Mouse (Mus musculus): ENCODE measurements at regions not wholly inside any gene's neighbourhood (a gene's known extent, or its start where the extent isn't known, plus 50 kb on each side); places are given as distances from the start of the nearest gene placed in this dataset.

GRCm38 (mm10) chr6:148543047-148543446 is 98.9 kb upstream of the Tmtc1 start:
- DNase-seq (ENCODE audit: low spot score in 2 of 2): no peak

DNA sequence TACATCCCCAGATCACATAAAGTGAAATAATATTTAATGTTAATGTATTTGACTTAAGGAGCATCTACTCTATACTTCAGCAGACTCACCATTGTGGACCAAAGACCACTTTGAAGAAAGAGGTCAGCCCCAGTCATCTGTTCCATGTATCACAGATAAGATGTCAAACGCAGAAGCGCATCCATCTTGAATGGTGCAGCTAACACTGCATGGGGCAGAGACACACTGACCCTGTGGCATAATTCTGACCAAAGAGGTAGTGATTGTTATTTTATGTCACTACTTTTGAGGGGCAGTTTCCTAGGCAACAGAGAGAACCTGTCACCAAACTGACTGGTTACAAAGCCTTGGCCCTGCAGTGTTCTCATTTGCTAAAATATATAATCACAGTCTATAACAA is 97.8 kb upstream of the Tmtc1 start:
- no peak for DNase-seq (ENCODE audit: low spot score in 2 of 2)

DNA sequence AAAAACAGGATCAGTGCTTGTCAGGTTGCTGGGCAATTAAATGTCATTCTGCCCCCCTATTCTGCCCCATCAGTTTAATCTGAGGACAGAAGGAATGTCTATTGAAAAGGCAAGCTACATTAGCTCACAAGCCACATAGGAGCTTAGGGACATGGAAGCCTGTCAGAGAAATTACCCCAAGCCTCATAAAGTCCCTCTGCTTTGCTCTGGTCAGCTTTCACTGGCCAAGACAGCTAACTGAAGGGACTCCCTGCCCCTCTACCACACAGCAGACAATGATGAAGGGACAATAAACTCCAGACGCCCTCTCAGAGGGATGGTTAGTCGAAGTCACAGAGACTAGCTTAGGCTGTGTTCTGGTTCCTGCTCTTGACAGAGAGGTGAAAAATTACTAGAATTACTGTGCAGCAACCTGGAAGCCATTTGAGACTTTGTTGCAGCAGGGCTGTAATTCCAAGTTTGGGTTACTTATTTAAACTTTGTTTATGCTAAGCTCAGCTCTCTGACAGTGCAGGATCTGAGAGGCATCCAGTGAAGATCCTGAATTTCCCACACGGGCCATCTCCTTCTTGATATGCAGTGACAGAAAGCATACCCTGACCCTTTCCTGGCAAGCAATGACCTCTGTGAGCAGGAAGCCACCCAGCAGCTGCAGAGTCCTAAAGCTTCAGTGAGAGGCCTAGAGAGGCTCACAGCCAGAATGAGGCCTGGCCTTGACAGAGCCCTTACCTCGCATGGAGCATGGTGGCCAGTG is 95.2 kb upstream of the Tmtc1 start:
- no peak for DNase-seq (ENCODE audit: low spot score in 2 of 2)

GRCm38 (mm10) chr6:148534364-148534763 is 90.2 kb upstream of the Tmtc1 start:
- DNase-seq (ENCODE audit: low spot score in 2 of 2): no peak

- DNase-seq (ENCODE audit: low spot score in 2 of 2): no peak
Measured at GRCm38 (mm10) chr6:148531068-148531467, 86.9 kb upstream of the Tmtc1 start.

DNA sequence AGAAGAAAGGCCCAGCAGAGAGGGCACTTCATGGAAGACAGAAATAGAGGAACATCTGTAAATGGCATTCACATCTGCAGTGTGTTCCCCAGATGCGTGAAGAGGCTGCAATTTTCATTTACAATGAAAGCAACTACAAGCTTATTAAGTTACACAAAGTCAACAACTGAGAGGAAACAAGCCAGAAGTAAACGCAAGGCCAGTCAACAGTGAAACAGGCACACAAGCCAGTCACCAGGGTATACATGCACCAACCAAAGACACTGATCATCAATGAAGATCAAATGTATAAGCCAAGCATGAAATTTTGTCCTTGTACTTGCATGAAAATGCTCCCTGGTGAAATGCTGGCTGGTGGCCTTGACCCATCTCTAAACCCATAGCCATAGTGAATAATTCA is 84.4 kb upstream of the Tmtc1 start:
- no peak for DNase-seq (ENCODE audit: low spot score in 2 of 2)

DNA sequence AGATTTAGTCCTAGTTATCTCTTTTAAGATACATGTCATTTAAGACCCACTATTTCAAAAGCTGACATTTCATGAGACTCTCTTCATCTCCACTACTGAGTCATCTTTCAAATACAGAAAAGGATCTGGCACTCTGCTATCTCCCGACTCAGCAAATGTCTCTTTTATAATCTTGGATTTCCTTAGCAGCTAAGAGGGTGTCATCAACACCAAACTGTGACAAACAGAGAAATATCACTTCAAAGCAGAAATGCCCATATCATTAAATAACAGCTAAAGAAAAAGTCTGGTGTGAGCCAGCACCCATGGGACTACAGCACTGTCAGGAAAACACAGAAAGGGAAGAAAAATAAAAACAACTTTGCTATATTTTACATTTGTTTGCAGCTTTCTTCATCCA is 78.7 kb upstream of the Tmtc1 start:
- no peak for DNase-seq (ENCODE audit: low spot score in 2 of 2)

DNA sequence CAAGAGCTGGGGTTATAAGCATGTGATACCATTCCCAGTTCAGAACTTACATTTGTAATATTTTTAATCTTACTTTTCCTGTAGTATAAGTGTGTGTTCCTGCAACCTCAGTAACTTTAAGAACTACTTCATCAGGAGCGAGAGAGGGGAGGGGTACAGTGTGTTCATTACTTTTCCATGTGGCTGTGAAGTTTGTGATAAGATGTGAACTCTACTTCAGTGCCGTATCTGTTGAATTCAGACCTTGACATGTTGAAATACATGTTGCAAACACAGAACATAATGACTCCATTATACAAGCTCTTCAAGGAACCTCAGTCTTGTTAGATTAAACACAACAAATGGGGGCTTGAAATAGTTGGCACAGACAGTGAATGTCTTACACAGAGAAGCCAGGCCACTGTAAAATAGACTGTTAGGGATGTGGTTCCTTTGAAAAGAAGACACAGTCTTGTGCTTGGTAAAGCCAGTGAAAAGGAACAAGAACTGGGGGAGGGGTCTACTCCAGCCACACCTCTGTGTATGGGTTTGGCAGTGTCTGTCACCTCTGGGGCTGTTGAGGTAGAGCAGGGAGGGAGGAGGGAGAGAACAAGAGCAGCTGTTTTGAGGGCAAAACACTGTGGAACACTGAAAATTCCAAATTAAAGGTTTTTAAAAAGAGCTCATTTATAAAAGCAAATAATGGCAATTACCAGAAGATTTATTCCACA is 73.5 kb upstream of the Tmtc1 start:
- DNase-seq (ENCODE audit: low spot score in 2 of 2): no peak

DNA sequence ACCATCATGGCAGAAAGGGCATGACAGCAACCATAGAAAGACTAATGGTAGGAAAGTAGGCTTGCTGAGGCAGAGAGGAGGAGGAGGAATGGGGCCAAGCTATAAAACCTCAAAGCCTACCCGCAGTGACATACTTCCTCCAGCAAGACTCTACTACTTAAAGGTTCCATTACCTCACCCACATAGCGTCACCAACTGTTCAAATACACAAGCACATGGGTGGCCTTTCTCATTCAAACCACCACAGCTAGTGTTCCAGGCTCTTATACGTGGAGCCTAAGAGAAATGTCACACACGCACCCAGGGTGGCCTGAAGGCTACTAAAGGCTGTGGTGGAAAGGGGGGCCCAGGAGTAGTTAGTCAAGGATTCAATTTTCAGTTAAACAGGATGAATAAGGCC is 72.5 kb upstream of the Tmtc1 start:
- DNase-seq (ENCODE audit: low spot score in 2 of 2): no peak

DNA sequence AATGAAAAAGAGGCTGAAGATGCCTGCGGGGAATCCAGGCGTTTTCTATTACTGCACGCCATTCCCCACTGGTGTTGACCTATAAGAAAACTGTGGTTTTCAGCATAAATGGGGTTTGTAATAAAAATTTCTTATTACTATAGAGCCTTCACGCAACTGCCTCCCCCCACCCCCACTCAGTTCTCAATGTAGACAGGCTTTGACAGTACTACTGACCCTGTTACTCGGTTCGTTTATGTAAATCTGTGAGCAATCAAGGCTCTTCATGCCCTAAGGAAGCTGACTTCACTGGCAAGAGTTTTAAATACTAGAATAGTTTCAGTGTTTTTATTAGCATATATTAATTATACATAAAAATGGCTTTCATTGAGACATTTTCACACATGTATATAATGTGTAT is 70.9 kb upstream of the Tmtc1 start:
- no peak for DNase-seq (ENCODE audit: low spot score in 2 of 2)

GRCm38 (mm10) chr6:148514645-148515044 is 70.5 kb upstream of the Tmtc1 start:
- DNase-seq (ENCODE audit: low spot score in 2 of 2): no peak

DNA sequence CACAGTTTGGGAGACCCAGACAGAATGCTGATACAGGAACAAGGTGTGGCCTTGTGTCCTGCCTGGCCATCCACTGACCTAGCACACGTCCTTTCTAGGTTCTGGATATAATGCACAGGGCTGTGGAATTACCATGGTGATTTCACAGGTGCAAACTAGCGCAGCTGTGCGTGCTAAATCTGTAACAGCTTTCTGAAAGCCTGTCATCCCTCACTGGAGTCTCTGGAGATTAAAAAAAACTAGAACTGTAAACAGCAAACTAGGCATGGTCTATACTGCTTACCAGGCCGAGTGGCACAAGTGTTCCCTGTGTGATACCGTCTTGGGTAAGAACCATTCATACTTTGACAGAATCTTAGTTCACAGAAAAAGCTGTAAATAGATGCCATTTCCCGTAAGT is 69.9 kb upstream of the Tmtc1 start:
- DNase-seq (ENCODE audit: low spot score in 2 of 2): no peak

GRCm38 (mm10) chr6:148513134-148513533 is 68.9 kb upstream of the Tmtc1 start:
- no peak for DNase-seq (ENCODE audit: low spot score in 2 of 2)

GRCm38 (mm10) chr6:148505325-148505724 is 61.1 kb upstream of the Tmtc1 start:
- no peak for DNase-seq (ENCODE audit: low spot score in 2 of 2)

DNA sequence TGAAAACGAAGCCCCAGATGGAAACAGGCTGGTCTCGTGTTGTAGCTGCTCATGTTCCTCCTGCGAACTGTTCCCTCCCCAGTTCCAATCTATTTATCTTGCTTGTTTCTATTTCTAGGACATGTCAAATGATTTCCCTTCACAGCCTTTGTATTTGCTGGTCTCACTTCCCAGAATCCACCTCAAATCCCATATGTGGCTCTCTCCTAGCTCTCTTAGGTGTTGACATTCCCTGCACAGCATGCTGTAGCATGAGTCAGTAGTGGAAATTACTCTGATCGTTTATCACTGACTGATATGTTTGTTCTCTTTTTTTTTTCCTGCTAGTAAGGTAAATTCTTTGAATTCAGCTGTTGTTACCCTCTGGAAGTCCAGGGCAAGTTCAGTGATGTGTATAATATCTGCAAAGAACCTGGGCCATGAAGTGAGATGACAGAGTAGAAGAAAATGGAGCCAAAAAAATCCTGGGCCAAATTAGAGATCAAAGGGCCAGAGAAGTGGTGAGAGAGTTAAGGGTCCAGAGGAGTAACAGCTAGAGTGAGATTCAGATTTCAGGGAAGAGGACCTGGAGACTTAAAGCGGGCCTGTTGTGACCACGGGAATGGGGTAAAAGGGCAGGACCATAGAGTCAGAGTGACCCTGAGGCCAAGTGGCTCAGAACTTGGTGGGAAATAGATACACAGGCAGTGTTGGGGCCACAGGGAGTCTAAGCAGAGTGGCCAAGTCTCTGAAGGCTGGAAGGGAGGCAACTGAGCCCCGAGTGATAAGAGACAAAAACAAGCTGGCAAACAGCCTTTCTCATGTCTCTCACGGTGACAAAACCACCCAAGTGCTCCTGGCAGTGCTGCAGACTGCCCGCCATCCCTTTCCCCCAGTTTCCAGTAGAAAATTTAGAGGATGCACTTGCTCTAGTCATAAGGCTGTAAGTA is 56.3 kb upstream of the Tmtc1 start:
- DNase-seq (ENCODE audit: low spot score in 2 of 2): no peak

Data from spleen, postnatal 4 days (tissue).